Mouse (Mus musculus): ENCODE measurements around the gene Kcna2.

Gene Kcna2

DNA sequence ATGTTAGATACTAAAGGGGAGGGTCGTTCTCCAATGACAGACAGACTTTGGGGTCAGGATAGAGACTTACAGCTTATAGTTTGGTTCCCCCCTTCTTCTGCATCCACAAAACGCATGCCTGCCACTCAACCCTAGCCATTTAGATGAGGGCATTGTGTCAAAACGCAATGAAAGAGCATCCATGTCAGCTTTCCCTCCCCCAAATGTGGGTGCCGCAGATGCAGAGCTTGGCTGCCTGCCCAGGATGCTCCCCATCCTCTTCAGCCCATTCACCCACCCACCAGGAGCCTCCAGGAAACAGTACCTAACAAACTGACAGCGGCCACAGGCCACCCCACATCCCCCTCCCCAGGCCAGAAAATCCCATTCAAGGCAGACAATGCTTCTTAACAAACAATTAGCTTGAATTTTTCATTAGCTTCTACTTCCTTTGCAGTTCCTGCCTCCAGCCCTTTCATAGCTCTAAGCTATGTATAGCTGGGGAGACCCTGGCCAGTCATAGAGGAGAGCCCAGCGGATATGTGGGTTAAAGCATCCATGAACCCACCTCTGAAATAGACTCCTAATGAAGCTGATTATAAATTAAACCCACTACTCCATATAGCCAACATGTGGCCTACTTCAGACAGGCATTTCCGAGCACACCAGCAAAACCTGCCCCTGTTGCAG, 50.1 kb downstream of the Kcna2 start:
- peak in 1 of 2 experiments; percentile 38 for DNase-seq (ENCODE audit: low spot score in 2 of 2)

GRCm38 (mm10) chr3:107153772-107154655, 53.1 kb downstream of the Kcna2 start:
- DNase-seq (ENCODE audit: low spot score in 2 of 2): no peak

- DNase-seq (ENCODE audit: low spot score in 2 of 2): no peak
Observed at GRCm38 (mm10) chr3:107158856-107159255, 57.9 kb downstream of the Kcna2 start.

DNA sequence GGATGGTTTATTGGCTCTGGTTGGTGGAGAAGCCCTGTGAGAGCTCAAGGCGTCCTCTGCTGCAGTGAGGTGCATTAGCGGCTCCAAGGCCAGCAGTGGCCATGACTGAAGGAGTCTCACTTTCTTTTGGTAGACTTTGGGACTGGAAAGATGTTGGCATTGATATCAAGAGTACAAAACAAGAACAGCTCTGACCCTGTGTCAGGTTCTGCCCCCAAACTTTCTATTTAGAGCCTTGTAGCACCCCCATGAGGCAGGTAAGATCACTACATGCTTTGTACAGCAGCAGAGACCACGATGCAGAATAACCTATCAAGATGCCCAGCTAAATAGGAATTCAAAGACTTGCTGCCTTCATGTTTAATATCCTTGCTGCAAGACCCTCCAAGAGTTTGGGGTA, 58.5 kb downstream of the Kcna2 start:
- peak in 1 of 2 experiments; percentile 31 for DNase-seq (ENCODE audit: low spot score in 2 of 2)

GRCm38 (mm10) chr3:107159859-107160324, 58.9 kb downstream of the Kcna2 start:
- peak; percentile 40 to 52 for DNase-seq (ENCODE audit: low spot score in 2 of 2)

GRCm38 (mm10) chr3:107162741-107163140, 61.8 kb downstream of the Kcna2 start:
- no peak for DNase-seq (ENCODE audit: low spot score in 2 of 2)
